Mouse (Mus musculus) kidney, adult 2 months (tissue): ENCODE data around the gene Bhlha15.

Experiments used
- CTCF ChIP-seq: fragments of 200-500 bp; conservative IDR thresholded peaks from 2 replicates; pipeline ENCODE4 v1.5.1; 2011; ENCODE audit warnings: low read depth, mild to moderate bottlenecking, control low read depth, low read length, moderate library complexity, mixed read lengths; ENCODE audit not compliant: insufficient read depth, insufficient read length
- POLR2A ChIP-seq: fragments of 200-500 bp; IDR thresholded peaks from one replicate; pipeline ENCODE4 v1.6.1; 2011; ENCODE audit warnings: low read depth, low read length, control low read depth

GRCm38 (mm10) chr5:144219306-144219705 lies 29.2 kb downstream of the Bhlha15 start:
- TF ChIP-seq POLR2A (no peak), CTCF (no peak)
